Mouse (Mus musculus): ENCODE measurements around the gene Fam189b.

GRCm38 (mm10) chr3:89187690-89188477, 4.9 kb downstream of the Fam189b start:
- no peak for TF ChIP-seq CTCF (IDR thresholded peaks at IDR 0.05; ENCODE audit: low read depth, low read length)
- no peak for TF ChIP-seq POLR2A (IDR thresholded peaks at IDR 0.05; ENCODE audit: extremely low read depth, insufficient read depth, low read length)

All from liver, adult 2 months (tissue).